Comparison of ENCODE assay signal across 22 mouse cellular contexts in the genomic region with DNA sequence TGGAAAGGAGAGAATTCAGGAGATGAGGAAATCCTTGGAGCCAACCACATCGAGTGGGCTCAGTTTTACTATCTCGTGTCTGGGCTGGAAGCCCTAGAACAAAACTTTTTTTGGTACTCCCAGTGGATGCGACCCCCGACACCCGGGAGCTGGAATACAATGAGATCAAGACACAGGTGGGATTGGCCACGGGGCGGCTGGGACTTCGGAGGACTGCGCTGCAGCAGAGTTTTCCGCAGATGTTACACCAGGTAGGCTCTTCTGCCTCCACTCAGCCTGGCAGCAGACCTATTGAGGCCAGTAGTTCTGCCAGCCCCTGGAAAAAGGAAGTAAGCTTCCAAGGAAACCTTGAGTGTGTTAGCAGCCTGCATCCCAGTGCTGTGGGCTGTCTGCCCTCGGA. TPM values are rescaled to one million over a fixed set of nuclear protein-coding genes. Genes with fewer than 3 reads are reported as not detected.
A peak's percentile ranks its signal among the peaks of the same experiment; 100 is the strongest.
DNase-seq lines count a peak whose midpoint lies in the region; ATAC-seq lines count a peak whose summit lies in the region.
"Had no signal": no experiment of that assay in that cellular context is flagged by ENCODE, and none has a peak within 500 bp of the region (broad histone marks: within the 10 kb centered on the region; RNA-seq: fewer than 3 reads in every experiment).

No protein-coding gene starts in this region.

- H3K4me2 ChIP-seq in embryonic facial prominence, embryonic 13.5 days, result no peak overlapping the region
- no peak overlapping the region for H3K4me2 ChIP-seq in hindbrain, embryonic 13.5 days
- H3K4me2 ChIP-seq: embryonic facial prominence, embryonic 12.5 days; embryonic facial prominence, embryonic 15.5 days; forebrain, embryonic 12.5 days had no signal

- H3K9me3 ChIP-seq in embryonic facial prominence, embryonic 13.5 days, result no peaks in the 10 kb centered on the region
- H3K9me3 ChIP-seq in embryonic facial prominence, embryonic 10.5 days, result no peaks in the 10 kb centered on the region
- H3K9me3 ChIP-seq in hindbrain, embryonic 13.5 days, result no peaks in the 10 kb centered on the region
- H3K9me3 ChIP-seq in hindbrain, embryonic 10.5 days, result no peaks in the 10 kb centered on the region
- H3K9me3 ChIP-seq: embryonic facial prominence, embryonic 12.5 days; embryonic facial prominence, embryonic 15.5 days; forebrain, embryonic 10.5 days; forebrain, embryonic 12.5 days had no signal

- WGBS in embryonic facial prominence, embryonic 13.5 days, result 89% methylated on average over 11 of the region's 11 CpGs
- WGBS in embryonic facial prominence, embryonic 10.5 days, result 89% methylated on average over 11 of the region's 11 CpGs
- WGBS in hindbrain, embryonic 13.5 days, result 90% methylated on average over 11 of the region's 11 CpGs
- 90% methylated on average over 11 of the region's 11 CpGs for WGBS in hindbrain, embryonic 10.5 days

- peaks cover 13% of the 10 kb centered on the region for H3K4me1 ChIP-seq in embryonic facial prominence, embryonic 13.5 days
- H3K4me1 ChIP-seq in embryonic facial prominence, embryonic 10.5 days, result peaks cover 22% of the 10 kb centered on the region
- peaks cover 19% of the 10 kb centered on the region for H3K4me1 ChIP-seq in hindbrain, embryonic 13.5 days (replicated peaks)
- H3K4me1 ChIP-seq in hindbrain, embryonic 10.5 days (replicated peaks), result peaks cover 17% of the 10 kb centered on the region

- H3K27me3 ChIP-seq in embryonic facial prominence, embryonic 13.5 days, result no peaks in the 10 kb centered on the region
- H3K27me3 ChIP-seq in embryonic facial prominence, embryonic 10.5 days (replicated peaks; ENCODE audit: low read depth, poor library complexity, severe bottlenecking), result no peaks in the 10 kb centered on the region
- H3K27me3 ChIP-seq in hindbrain, embryonic 13.5 days, result no peaks in the 10 kb centered on the region
- H3K27me3 ChIP-seq in hindbrain, embryonic 10.5 days (ENCODE audit: insufficient read depth, poor library complexity, severe bottlenecking), result no peaks in the 10 kb centered on the region
- H3K27me3 ChIP-seq: embryonic facial prominence, embryonic 12.5 days; embryonic facial prominence, embryonic 15.5 days; forebrain, embryonic 12.5 days had no signal

- 0 out of 2 replicates have a peak overlapping the region, but pooled peaks have one; percentile 1 for H3K9ac ChIP-seq in embryonic facial prominence, embryonic 13.5 days
- 0 out of 2 replicates have a peak overlapping the region, but pooled peaks have one; percentile 39 for H3K9ac ChIP-seq in hindbrain, embryonic 13.5 days
- H3K9ac ChIP-seq: embryonic facial prominence, embryonic 12.5 days; embryonic facial prominence, embryonic 15.5 days; forebrain, embryonic 12.5 days had no signal

- no peak overlapping the region for H3K4me3 ChIP-seq in embryonic facial prominence, embryonic 13.5 days
- H3K4me3 ChIP-seq in embryonic facial prominence, embryonic 10.5 days, result no peak overlapping the region
- no peak overlapping the region for H3K4me3 ChIP-seq in hindbrain, embryonic 13.5 days
- H3K4me3 ChIP-seq in hindbrain, embryonic 10.5 days, result no peak overlapping the region
- H3K4me3 ChIP-seq: embryonic facial prominence, embryonic 12.5 days; embryonic facial prominence, embryonic 15.5 days; erythroblast, embryonic 14.5 days; forebrain, embryonic 10.5 days; forebrain, embryonic 12.5 days had no signal

- H3K27ac ChIP-seq in embryonic facial prominence, embryonic 13.5 days, result no peak overlapping the region
- H3K27ac ChIP-seq in embryonic facial prominence, embryonic 10.5 days (replicated peaks), result no peak overlapping the region
- H3K27ac ChIP-seq in hindbrain, embryonic 13.5 days, result no peak overlapping the region
- no peak overlapping the region for H3K27ac ChIP-seq in hindbrain, embryonic 10.5 days
- H3K27ac ChIP-seq: embryonic facial prominence, embryonic 12.5 days; embryonic facial prominence, embryonic 15.5 days; forebrain, embryonic 10.5 days; forebrain, embryonic 12.5 days had no signal

- H3K36me3 ChIP-seq in embryonic facial prominence, embryonic 13.5 days, result peaks cover 50% of the 10 kb centered on the region
- H3K36me3 ChIP-seq in embryonic facial prominence, embryonic 10.5 days (replicated peaks), result peaks cover 53% of the 10 kb centered on the region
- H3K36me3 ChIP-seq in hindbrain, embryonic 13.5 days, result peaks cover 53% of the 10 kb centered on the region
- H3K36me3 ChIP-seq in hindbrain, embryonic 10.5 days, result peaks cover 52% of the 10 kb centered on the region

- no peak for DNase-seq in embryonic facial prominence, embryonic 10.5 days (ENCODE audit: low spot score)
- DNase-seq in hindbrain, embryonic 10.5 days (ENCODE audit: low spot score), result no peak
- peak; percentile 8 for DNase-seq in testis, postnatal 14 days (ENCODE audit: low spot score)
- no peak for DNase-seq in testis, postnatal 10 days (ENCODE audit: low spot score)
- DNase-seq: adrenal gland, adult 2 months; adrenal gland, postnatal 10 days; adrenal gland, postnatal 25 days; cerebellum, adult 11 months; cerebellum, adult 18-20 months; cerebellum, adult 8-10 months; cerebellum, postnatal 10 days; cerebellum, postnatal 25 days; embryo, embryonic 11 days had no signal

- no peak for ATAC-seq in embryonic facial prominence, embryonic 13.5 days (ENCODE audit: insufficient number of reproducible peaks, insufficient read depth, low FRiP score, low TSS enrichment, low read depth)
- ATAC-seq in hindbrain, embryonic 13.5 days (ENCODE audit: low FRiP score), result no peak
- ATAC-seq: forebrain, embryonic 14.5 days; forebrain, embryonic 16.5 days had no signal

RNA-seq across cellular contexts. Expression of gene A730061H03Rik, which starts 3.0 kb away (rescaled TPM):
- polyA plus RNA-seq in embryonic facial prominence, embryonic 13.5 days (2015; fragmentation: Nextera tagmentation; extraction: Ambion mirVana), result 0.74 and 0.87 TPM in 2 replicates
- polyA plus RNA-seq in embryonic facial prominence, embryonic 10.5 days (2016; fragmentation: Nextera tagmentation; extraction: Ambion mirVana), result not detected in 2 replicates
- polyA plus RNA-seq in hindbrain, embryonic 13.5 days (2015; fragmentation: Nextera tagmentation; extraction: Ambion mirVana), result 0.71 and 2.0 TPM in 2 replicates
- polyA plus RNA-seq in hindbrain, embryonic 10.5 days (2016; fragmentation: Nextera tagmentation; extraction: Ambion mirVana), result 0.82 TPM in 1 of 2 replicates, not detected in the other
- polyA plus RNA-seq: embryonic facial prominence, embryonic 12.5 days; erythroblast, embryonic 14.5 days; forebrain, embryonic 10.5 days; forebrain, embryonic 12.5 days; forebrain, embryonic 14.5 days had no signal

RNA-seq across cellular contexts. Expression of gene Dcaf11, which starts 3.4 kb away (rescaled TPM):
- polyA plus RNA-seq in embryonic facial prominence, embryonic 13.5 days (2015; fragmentation: Nextera tagmentation; extraction: Ambion mirVana), result 57.3 and 66.5 TPM in 2 replicates
- polyA plus RNA-seq in embryonic facial prominence, embryonic 10.5 days (2016; fragmentation: Nextera tagmentation; extraction: Ambion mirVana), result 65.9 and 74.1 TPM in 2 replicates
- 124 and 130 TPM in 2 replicates for polyA plus RNA-seq in hindbrain, embryonic 13.5 days (2015; fragmentation: Nextera tagmentation; extraction: Ambion mirVana)
- 69.5 and 94.1 TPM in 2 replicates for polyA plus RNA-seq in hindbrain, embryonic 10.5 days (2016; fragmentation: Nextera tagmentation; extraction: Ambion mirVana)

RNA-seq across cellular contexts. Expression of gene Fitm1, which starts 12.2 kb away (rescaled TPM):
- 4.1 and 5.3 TPM in 2 replicates for polyA plus RNA-seq in embryonic facial prominence, embryonic 13.5 days (2015; fragmentation: Nextera tagmentation; extraction: Ambion mirVana)
- 0.62 and 1.1 TPM in 2 replicates for polyA plus RNA-seq in embryonic facial prominence, embryonic 10.5 days (2016; fragmentation: Nextera tagmentation; extraction: Ambion mirVana)
- 0.40 and 0.54 TPM in 2 replicates for polyA plus RNA-seq in hindbrain, embryonic 13.5 days (2015; fragmentation: Nextera tagmentation; extraction: Ambion mirVana)
- polyA plus RNA-seq in hindbrain, embryonic 10.5 days (2016; fragmentation: Nextera tagmentation; extraction: Ambion mirVana), result 0.26 and 0.34 TPM in 2 replicates
- polyA plus RNA-seq: erythroblast, embryonic 14.5 days; forebrain, embryonic 10.5 days; forebrain, embryonic 14.5 days; forebrain, embryonic 16.5 days had no signal

RNA-seq across cellular contexts. Expression of gene Psme1, which starts 14.7 kb away (rescaled TPM):
- 141 and 152 TPM in 2 replicates for polyA plus RNA-seq in embryonic facial prominence, embryonic 13.5 days (2015; fragmentation: Nextera tagmentation; extraction: Ambion mirVana)
- polyA plus RNA-seq in embryonic facial prominence, embryonic 10.5 days (2016; fragmentation: Nextera tagmentation; extraction: Ambion mirVana), result 105 and 108 TPM in 2 replicates
- 188 TPM in 2 replicates for polyA plus RNA-seq in hindbrain, embryonic 13.5 days (2015; fragmentation: Nextera tagmentation; extraction: Ambion mirVana)
- 97.6 and 114 TPM in 2 replicates for polyA plus RNA-seq in hindbrain, embryonic 10.5 days (2016; fragmentation: Nextera tagmentation; extraction: Ambion mirVana)

RNA-seq across cellular contexts. Expression of gene Emc9, which starts 21.9 kb away (rescaled TPM):
- 4.7 and 4.8 TPM in 2 replicates for polyA plus RNA-seq in embryonic facial prominence, embryonic 13.5 days (2015; fragmentation: Nextera tagmentation; extraction: Ambion mirVana)
- 6.0 and 6.6 TPM in 2 replicates for polyA plus RNA-seq in embryonic facial prominence, embryonic 10.5 days (2016; fragmentation: Nextera tagmentation; extraction: Ambion mirVana)
- 15.7 and 20.4 TPM in 2 replicates for polyA plus RNA-seq in hindbrain, embryonic 13.5 days (2015; fragmentation: Nextera tagmentation; extraction: Ambion mirVana)
- 6.8 and 10.0 TPM in 2 replicates for polyA plus RNA-seq in hindbrain, embryonic 10.5 days (2016; fragmentation: Nextera tagmentation; extraction: Ambion mirVana)
